Comparison of ENCODE assay signal across 21 mouse cellular contexts in genomic region chr5:74879098-74880047, GRCm38 (mm10).
DNase-seq lines count a peak whose midpoint lies in the region; ATAC-seq and TF ChIP-seq lines count a peak whose summit lies in the region.
"Had no signal": no experiment of that assay in that cellular context is flagged by ENCODE, and none has a peak within 500 bp of the region (broad histone marks: within the 10 kb centered on the region; RNA-seq: fewer than 3 reads in every experiment).

No protein-coding gene starts in this region.

- 72% methylated on average over 12 of the region's 13 CpGs for WGBS in hindbrain, embryonic 11.5 days
- 60% methylated on average over 13 of the region's 13 CpGs for WGBS in hindbrain, embryonic 13.5 days
- WGBS in neural tube, embryonic 11.5 days: 72% methylated on average over 13 of the region's 13 CpGs
- 63% methylated on average over 13 of the region's 13 CpGs for WGBS in neural tube, embryonic 15.5 days
- WGBS in midbrain, embryonic 13.5 days: 45% methylated on average over 13 of the region's 13 CpGs
- 69% methylated on average over 12 of the region's 13 CpGs for WGBS in liver, postnatal 0 days (ENCODE audit: insufficient replicate concordance)

- no peak overlapping the region for H3K9ac ChIP-seq in hindbrain, embryonic 11.5 days (ENCODE audit: low read depth, low read length)
- no peak overlapping the region for H3K9ac ChIP-seq in hindbrain, embryonic 13.5 days
- H3K9ac ChIP-seq in neural tube, embryonic 11.5 days (ENCODE audit: low read length): no peak overlapping the region
- no peak overlapping the region for H3K9ac ChIP-seq in neural tube, embryonic 15.5 days (replicated peaks)
- H3K9ac ChIP-seq in midbrain, embryonic 13.5 days (replicated peaks): no peak overlapping the region
- no peak overlapping the region for H3K9ac ChIP-seq in liver, postnatal 0 days (replicated peaks)
- H3K9ac ChIP-seq: embryonic facial prominence, embryonic 15.5 days; forebrain, embryonic 12.5 days; heart, embryonic 12.5 days; hindbrain, embryonic 12.5 days had no signal

- no peak overlapping the region for H3K4me2 ChIP-seq in hindbrain, embryonic 11.5 days (replicated peaks; ENCODE audit: low read depth, low read length)
- no peak overlapping the region for H3K4me2 ChIP-seq in hindbrain, embryonic 13.5 days
- H3K4me2 ChIP-seq in neural tube, embryonic 11.5 days (ENCODE audit: low read depth): no peak overlapping the region
- no peak overlapping the region for H3K4me2 ChIP-seq in neural tube, embryonic 15.5 days
- no peak overlapping the region for H3K4me2 ChIP-seq in midbrain, embryonic 13.5 days (replicated peaks)
- no peak overlapping the region for H3K4me2 ChIP-seq in liver, postnatal 0 days (ENCODE audit: low read depth, low read length)
- H3K4me2 ChIP-seq: embryonic facial prominence, embryonic 15.5 days; forebrain, embryonic 12.5 days; heart, embryonic 12.5 days; hindbrain, embryonic 12.5 days had no signal

- no peak for ATAC-seq in hindbrain, embryonic 11.5 days (ENCODE audit: low FRiP score)
- ATAC-seq in hindbrain, embryonic 13.5 days (ENCODE audit: low FRiP score): no peak
- ATAC-seq in neural tube, embryonic 11.5 days (ENCODE audit: insufficient read depth, low FRiP score, low TSS enrichment): no peak
- ATAC-seq in neural tube, embryonic 15.5 days (ENCODE audit: low FRiP score): no peak
- peak; percentile 53 for ATAC-seq in midbrain, embryonic 13.5 days
- ATAC-seq in liver, postnatal 0 days: no peak
- ATAC-seq: activated CD4-positive, CD25-positive, alpha-beta regulatory T cell, adult 4 months; forebrain, embryonic 16.5 days; hindbrain, postnatal 0 days; Patski had no signal

- peak; percentile 10 for DNase-seq in hindbrain, embryonic 11.5 days (ENCODE audit: low spot score)
- DNase-seq in neural tube, embryonic 11.5 days (ENCODE audit: low spot score): peak; percentile 28
- no peak for DNase-seq in liver, postnatal 0 days
- DNase-seq: adrenal gland, postnatal 14 days; cerebellum, adult 2 months; cerebellum, postnatal 14 days; embryo, embryonic 11 days; gastrocnemius, postnatal 10 days; heart, postnatal 36 days had no signal

- no peak overlapping the region for H3K4me3 ChIP-seq in hindbrain, embryonic 11.5 days (ENCODE audit: low read depth, low read length)
- no peak overlapping the region for H3K4me3 ChIP-seq in hindbrain, embryonic 13.5 days
- H3K4me3 ChIP-seq in neural tube, embryonic 11.5 days (ENCODE audit: low read depth, low read length): no peak overlapping the region
- no peak overlapping the region for H3K4me3 ChIP-seq in neural tube, embryonic 15.5 days (replicated peaks)
- no peak overlapping the region for H3K4me3 ChIP-seq in midbrain, embryonic 13.5 days (replicated peaks)
- no peak overlapping the region for H3K4me3 ChIP-seq in liver, postnatal 0 days (ENCODE audit: low read depth, low read length)
- H3K4me3 ChIP-seq: embryonic facial prominence, embryonic 15.5 days; erythroblast, embryonic 14.5 days; forebrain, embryonic 12.5 days; heart, embryonic 12.5 days; hindbrain, embryonic 12.5 days had no signal

- no peaks in the 10 kb centered on the region for H3K27me3 ChIP-seq in hindbrain, embryonic 11.5 days (ENCODE audit: control insufficient read depth, insufficient read depth, low read length)
- H3K27me3 ChIP-seq in hindbrain, embryonic 13.5 days: 0 out of 2 replicates have a peak, but pooled peaks cover 3% of the 10 kb centered on the region
- no peaks in the 10 kb centered on the region for H3K27me3 ChIP-seq in neural tube, embryonic 11.5 days (ENCODE audit: control insufficient read depth, insufficient read depth, low read length)
- no peaks in the 10 kb centered on the region for H3K27me3 ChIP-seq in neural tube, embryonic 15.5 days (replicated peaks)
- H3K27me3 ChIP-seq in midbrain, embryonic 13.5 days: peaks cover 26% of the 10 kb centered on the region
- no peaks in the 10 kb centered on the region for H3K27me3 ChIP-seq in liver, postnatal 0 days (ENCODE audit: insufficient read depth, low read length)
- H3K27me3 ChIP-seq: embryonic facial prominence, embryonic 15.5 days; forebrain, embryonic 12.5 days; hindbrain, embryonic 12.5 days; Patski had no signal

- TF ChIP-seq EP300 in liver, postnatal 0 days (IDR thresholded peaks at IDR 0.05; ENCODE audit: low read depth): no peak

- no peak for TF ChIP-seq CTCF in liver, postnatal 0 days (IDR thresholded peaks at IDR 0.05; ENCODE audit: low read depth)

- no peak overlapping the region for H3K27ac ChIP-seq in hindbrain, embryonic 11.5 days (ENCODE audit: low read depth, low read length)
- H3K27ac ChIP-seq in hindbrain, embryonic 13.5 days: no peak overlapping the region
- no peak overlapping the region for H3K27ac ChIP-seq in neural tube, embryonic 11.5 days (ENCODE audit: low read depth, low read length)
- no peak overlapping the region for H3K27ac ChIP-seq in neural tube, embryonic 15.5 days (replicated peaks)
- H3K27ac ChIP-seq in midbrain, embryonic 13.5 days: no peak overlapping the region
- H3K27ac ChIP-seq in liver, postnatal 0 days (ENCODE audit: low read depth): no peak overlapping the region
- H3K27ac ChIP-seq: forebrain, embryonic 12.5 days; hindbrain, embryonic 12.5 days; hindbrain, postnatal 0 days had no signal

- no peaks in the 10 kb centered on the region for H3K36me3 ChIP-seq in hindbrain, embryonic 11.5 days (ENCODE audit: control insufficient read depth, insufficient read depth, low read length)
- H3K36me3 ChIP-seq in hindbrain, embryonic 13.5 days: no peaks in the 10 kb centered on the region
- H3K36me3 ChIP-seq in neural tube, embryonic 11.5 days (ENCODE audit: control insufficient read depth, insufficient read depth, low read length): no peaks in the 10 kb centered on the region
- H3K36me3 ChIP-seq in neural tube, embryonic 15.5 days: no peaks in the 10 kb centered on the region
- no peaks in the 10 kb centered on the region for H3K36me3 ChIP-seq in midbrain, embryonic 13.5 days
- no peaks in the 10 kb centered on the region for H3K36me3 ChIP-seq in liver, postnatal 0 days (replicated peaks; ENCODE audit: insufficient read depth, low read length)
- H3K36me3 ChIP-seq: embryonic facial prominence, embryonic 15.5 days; forebrain, embryonic 12.5 days; heart, embryonic 12.5 days; hindbrain, embryonic 12.5 days had no signal

- H3K4me1 ChIP-seq in hindbrain, embryonic 11.5 days (replicated peaks; ENCODE audit: control insufficient read depth, insufficient read depth, low read length): no peaks in the 10 kb centered on the region
- H3K4me1 ChIP-seq in hindbrain, embryonic 13.5 days (replicated peaks): 0 out of 2 replicates have a peak, but pooled peaks cover 10% of the 10 kb centered on the region
- H3K4me1 ChIP-seq in neural tube, embryonic 11.5 days (ENCODE audit: control insufficient read depth, insufficient read depth, low read length): no peaks in the 10 kb centered on the region
- H3K4me1 ChIP-seq in neural tube, embryonic 15.5 days: 0 out of 2 replicates have a peak, but pooled peaks cover 12% of the 10 kb centered on the region
- peaks cover 13% of the 10 kb centered on the region for H3K4me1 ChIP-seq in midbrain, embryonic 13.5 days (replicated peaks)
- H3K4me1 ChIP-seq in liver, postnatal 0 days (ENCODE audit: insufficient read depth): no peaks in the 10 kb centered on the region

- H3K9me3 ChIP-seq in hindbrain, embryonic 11.5 days (ENCODE audit: control insufficient read depth, low read length): no peaks in the 10 kb centered on the region
- H3K9me3 ChIP-seq in hindbrain, embryonic 13.5 days: no peaks in the 10 kb centered on the region
- H3K9me3 ChIP-seq in neural tube, embryonic 11.5 days (ENCODE audit: control insufficient read depth, low read length): no peaks in the 10 kb centered on the region
- no peaks in the 10 kb centered on the region for H3K9me3 ChIP-seq in neural tube, embryonic 15.5 days (replicated peaks)
- H3K9me3 ChIP-seq in midbrain, embryonic 13.5 days: 0 out of 2 replicates have a peak, but pooled peaks cover under 1% of the 10 kb centered on the region
- H3K9me3 ChIP-seq in liver, postnatal 0 days (ENCODE audit: low read length): no peaks in the 10 kb centered on the region
- H3K9me3 ChIP-seq: embryonic facial prominence, embryonic 15.5 days; forebrain, embryonic 12.5 days had no signal
